Mouse (Mus musculus) frontal cortex, postnatal 25 days (tissue): ENCODE measurements at regions not wholly inside any gene's neighbourhood (a gene's known extent, or its start where the extent isn't known, plus 50 kb on each side); places are given as distances from the start of the nearest gene placed in this dataset.

Source experiments
- DNase-seq, 2 experiments: peaks; one replicate each; pipeline ENCODE4 v3.0.0; 2022; ENCODE audit warnings: low spot score in 2 of 2

DNA sequence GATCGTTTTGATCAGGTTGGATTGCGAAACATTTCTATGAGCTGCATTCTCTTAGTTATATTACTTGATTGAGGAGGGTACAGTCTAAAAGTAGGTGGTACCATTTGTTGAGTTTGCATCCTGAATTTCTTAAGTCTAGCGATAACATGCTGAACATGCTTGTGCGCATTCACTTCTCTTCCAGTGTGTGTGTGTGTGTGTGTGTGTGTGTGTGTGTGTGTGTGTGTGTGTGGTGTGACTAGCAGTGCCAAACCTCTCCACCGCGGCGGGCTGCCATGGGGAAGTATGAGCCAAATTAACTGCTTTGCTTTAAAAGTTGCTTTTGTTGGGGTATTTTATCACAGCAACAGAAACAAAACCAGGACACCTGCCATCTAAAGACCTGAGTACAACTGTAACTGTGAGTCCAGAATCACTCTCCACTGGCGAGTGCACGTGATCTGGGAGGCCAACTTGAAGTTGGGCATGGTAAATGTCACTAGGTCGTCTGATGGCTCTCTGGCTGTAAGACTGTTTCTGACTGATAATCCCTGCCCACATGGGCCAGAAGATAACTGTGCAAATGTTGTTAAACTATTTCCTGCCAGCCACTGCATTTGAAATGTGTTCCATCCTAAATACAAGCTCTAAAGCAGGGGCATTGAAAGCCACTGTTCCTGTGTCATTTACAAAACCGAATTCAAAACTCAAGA, 273.3 kb upstream of the Ppargc1a start:
- no peak for DNase-seq

DNA sequence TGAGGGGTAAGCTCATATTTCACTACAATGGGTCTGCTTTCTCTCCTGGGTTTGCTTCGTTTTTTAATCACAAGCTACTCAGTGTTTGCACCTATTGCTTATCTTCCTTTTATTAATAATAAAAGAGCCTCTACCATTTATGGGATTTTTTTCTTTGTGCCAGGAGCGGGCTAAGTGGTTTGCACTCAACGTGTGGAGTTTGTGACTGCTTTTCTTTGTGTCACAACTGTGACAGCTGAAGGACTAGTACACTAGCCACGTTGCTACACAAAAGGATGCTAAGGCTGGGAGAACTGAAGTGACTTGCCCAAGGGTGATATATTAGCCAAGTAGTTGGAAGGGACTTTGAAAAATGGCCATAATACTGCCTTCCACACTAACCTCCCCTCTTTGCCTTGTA, 271.8 kb upstream of the Ppargc1a start:
- no peak for DNase-seq

DNA sequence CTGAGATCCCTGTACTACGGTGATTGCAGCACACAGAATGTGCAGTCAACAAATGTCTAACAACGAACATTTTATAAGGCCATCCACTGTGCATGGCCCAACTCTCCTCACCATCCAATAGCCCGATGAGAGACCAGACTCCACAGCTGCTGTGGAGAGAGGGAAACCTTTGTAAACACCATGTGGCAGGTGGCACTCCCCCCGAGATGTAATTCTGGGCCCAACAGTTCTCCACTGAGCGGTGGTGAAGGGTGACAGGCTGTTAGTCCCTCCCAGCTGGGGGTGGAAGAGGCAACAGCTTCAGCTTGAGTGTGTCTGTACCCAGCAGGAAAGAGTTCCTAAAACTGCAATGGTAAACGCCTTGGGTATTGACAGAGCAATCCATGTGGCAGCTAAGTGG, 263.0 kb upstream of the Ppargc1a start:
- no peak for DNase-seq

DNA sequence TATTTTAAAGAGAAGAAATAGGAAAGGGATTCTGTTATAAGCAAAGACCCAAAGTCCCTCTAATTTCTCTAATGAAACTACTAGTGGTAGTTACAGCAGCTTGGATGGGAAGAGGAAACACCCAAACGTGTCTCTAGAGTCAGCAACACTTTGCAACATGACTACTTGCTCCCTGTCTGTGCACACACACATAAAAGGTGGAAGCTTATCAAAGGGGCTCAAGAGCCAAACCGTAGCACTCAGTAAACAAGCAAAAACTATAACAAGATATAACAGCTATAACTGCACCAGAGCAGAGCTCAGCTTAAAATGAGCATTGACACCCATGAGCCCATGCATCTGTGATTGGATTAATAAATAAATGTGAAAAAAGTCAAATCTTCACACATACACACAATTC, 262.5 kb upstream of the Ppargc1a start:
- no peak for DNase-seq

DNA sequence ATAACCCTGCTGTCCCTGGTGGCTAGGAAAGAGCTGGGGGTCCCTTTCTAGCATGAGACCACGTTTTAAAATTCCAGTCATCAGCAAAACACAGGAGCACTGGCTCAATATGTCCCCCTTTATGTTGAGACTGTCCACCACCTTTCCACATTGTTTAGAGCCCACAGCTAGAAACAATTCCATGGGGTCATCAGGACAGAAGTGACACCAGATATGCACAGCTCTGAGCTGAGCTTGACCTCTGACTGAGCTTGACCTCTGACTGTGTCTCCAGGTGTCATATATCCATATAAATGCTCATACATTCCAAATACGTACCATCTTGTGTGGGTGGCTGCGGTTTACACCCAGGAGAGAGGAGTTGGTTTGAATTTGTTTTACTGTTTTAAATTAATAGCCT, 262.1 kb upstream of the Ppargc1a start:
- no peak for DNase-seq

DNA sequence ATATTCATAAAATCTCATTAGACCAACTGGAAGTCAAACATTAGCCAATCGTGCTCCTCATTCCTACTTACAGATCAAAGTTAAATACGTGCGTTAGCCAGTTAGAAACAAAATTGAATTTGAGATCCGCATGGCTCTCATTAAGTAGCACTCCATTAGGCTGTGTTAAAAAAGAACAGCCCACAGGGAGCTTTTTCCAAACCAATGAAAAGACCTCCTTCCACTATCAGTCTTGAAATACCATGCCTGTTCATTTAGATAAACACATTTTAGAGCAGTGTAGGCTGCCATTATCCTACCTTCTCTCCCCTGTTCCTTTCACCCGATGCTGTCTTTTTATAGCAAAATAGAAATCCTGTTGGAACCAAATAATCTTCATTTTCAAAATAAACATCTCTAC, 261.5 kb upstream of the Ppargc1a start:
- DNase-seq, result no peak

DNA sequence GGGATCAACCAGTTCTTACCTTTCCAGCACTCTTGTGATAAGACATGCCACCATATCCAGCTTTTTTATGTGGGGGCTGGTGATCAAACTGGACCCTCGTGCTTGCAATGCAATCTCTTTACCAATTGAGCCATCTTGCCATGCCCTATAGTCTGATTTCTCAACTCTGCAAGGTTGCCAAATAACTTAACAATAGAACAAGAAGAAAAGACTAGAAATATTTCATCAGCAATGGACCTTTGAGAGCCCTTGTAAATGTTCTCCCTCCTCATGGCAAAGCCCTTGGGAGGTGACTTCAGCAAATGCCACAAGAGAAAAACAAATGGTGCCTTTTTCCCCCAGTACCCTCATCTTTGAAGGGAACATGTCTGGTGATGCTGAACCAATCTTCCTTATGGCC, 258.7 kb upstream of the Ppargc1a start:
- no peak for DNase-seq

DNA sequence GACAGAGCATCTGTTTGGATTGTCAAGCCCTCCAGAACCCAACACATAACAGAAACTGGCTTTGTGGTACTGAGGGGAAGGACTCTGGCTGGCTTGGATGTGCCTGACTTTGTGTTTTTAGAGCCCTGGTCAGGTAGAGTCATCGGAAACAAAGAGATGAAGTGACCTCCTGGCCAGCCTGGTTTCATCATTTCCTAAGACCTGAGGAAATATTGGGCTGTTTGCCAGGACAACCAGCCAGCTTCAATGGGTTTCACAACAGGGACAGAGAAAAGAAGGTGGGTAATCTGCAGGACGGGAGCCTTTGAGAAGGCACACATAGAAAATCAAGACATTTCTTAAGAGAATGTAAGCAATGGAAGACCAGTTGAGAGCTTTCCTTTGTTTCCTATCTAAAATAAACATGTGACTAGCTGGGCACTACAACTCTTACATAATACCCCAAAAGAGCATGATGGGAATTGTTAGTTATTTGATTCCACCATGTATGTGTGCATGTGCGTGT, 258.1 kb upstream of the Ppargc1a start:
- no peak for DNase-seq

DNA sequence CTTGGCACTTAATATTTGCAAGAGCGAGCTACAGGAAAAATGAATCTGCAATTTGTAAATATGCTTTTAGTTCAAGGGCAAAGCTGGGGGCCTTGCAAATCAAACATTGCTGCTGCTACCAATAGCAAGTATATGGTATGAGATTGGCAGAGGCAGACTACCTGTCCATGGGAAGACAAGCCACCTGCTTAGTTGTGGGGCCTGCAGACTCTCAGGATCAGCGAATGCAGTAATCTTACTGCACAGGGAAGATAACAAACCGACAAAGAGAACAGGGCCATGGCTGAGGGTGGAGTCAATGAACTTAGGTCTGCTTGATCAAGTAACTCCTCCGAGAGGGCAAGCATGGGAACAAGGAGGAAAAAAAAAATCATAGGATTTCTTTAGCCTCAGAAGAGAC, 257.2 kb upstream of the Ppargc1a start:
- no peak for DNase-seq

DNA sequence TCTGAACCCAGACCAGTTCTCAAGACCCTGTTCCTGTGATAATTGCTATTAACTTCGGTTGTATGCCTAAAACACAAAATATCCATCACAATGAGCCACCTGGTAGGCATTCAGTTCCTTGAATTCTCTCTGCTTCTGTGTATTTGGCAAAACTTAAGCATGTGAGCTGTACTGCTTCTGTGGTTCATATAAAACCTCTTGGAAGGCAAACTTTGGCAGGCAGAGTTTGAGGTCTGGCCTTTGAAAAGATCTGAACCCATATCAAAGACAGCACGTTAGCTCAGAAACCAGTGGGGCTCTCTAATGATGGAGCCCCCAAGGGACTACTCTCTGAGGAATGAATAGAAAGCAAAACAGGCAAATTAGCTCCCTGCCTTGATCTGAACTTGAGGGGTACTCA, 256.1 kb upstream of the Ppargc1a start:
- no peak for DNase-seq

DNA sequence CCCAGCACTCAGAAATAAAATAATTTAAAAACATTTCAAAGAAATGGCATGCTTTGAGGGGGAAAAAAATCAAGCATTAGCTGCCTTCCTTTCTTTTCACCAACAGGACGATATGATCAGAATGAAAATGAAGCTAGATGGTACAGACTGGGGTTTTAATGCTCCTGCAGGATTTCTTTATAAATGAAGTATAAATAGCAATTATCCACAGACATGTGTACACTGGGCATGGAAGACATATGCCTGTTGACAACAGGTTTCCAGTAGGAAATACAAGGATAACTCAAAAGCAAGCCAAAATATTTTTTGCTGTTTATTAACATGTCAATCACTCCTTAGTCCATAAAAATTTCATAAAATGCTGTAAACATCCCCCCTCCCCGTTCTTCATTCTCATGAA, 248.7 kb upstream of the Ppargc1a start:
- no peak for DNase-seq

DNA sequence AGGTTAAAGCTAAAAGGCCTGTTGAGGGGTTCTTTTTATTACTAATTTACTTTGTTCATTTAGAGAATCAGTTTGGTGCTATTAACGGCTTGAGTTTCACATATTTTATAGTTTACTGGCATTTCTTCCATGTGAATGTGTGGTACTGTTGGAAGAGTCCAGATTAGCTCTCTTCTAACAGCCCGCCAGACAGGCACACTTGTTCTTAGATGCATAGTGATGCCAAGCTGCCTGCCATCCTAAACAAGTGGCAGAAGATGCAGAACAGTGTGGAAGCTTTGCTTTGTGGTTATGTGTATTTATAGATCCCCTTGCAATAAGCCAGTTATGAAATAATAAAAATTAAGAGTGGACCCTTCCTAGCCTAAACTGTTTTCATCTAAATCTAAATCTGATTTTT, 244.2 kb upstream of the Ppargc1a start:
- DNase-seq, result no peak

DNA sequence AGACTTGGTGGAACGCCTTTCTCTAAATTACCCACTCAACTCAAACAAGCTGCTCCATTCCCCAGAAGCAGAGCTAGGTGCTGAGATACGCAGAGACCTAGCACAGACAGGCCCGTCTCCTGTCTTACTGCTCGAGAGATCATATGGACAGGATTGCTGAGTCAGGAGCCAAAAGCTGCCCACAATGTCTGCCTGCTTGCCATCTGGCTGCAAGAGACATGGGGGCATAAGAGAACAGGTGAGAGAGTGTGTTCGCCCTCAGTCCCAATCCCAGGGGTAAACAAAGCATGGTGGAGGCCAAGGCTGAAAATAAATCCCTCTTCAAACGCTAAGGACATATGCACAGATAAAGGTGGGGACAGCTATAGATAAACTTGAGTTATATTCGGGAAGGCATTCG, 234.0 kb upstream of the Ppargc1a start:
- DNase-seq, result no peak

DNA sequence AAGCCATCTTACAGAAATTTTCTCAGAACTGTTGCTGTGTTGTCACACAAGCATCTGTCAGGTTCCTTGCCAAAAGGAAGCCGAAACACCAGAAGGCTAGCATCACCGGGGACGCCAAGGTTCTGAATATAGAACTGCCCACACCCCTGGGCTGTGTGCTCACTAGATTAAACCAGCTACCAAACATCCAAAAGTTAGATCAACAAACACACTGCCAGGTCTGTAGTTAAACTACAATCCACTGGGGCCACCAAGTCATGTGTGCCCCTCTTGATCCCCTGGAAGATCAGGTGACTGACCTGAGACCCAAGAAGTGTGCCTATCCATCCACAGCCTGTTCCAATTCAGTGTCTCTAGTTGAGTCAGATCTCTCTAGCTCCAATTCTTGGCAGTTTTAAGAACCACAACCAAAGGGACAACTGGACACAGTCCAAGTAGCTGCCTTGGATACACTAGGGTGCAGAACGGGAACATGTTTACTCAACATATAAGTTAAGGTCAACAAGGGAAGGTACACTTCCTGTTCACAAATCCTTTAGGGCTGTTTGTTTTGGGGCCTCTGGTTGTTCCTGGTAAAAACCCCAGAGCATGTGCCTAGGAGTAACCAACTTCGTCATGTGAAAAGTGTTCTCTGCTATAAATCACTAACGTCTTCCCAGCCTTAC, 232.0 kb upstream of the Ppargc1a start:
- no peak for DNase-seq

DNA sequence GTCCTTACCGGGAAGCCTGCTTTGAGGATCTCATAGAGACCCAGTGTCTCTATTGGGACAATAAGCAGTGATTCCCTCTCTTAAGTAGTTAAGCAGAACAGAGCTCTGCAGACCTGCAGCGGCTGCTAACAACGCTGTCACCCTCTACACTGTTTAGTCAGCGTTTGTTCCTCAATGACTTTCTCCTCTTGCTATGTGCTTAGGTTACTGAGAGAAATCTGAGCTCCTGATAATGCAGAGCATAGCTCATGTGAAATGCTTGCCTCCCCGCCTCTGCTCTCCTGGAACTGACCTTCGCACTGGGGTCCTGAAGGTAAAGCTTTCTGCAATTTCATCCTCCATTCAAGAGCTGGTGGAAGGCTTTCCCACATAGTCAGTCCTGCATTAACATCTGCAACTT, 226.6 kb upstream of the Ppargc1a start:
- no peak for DNase-seq

DNA sequence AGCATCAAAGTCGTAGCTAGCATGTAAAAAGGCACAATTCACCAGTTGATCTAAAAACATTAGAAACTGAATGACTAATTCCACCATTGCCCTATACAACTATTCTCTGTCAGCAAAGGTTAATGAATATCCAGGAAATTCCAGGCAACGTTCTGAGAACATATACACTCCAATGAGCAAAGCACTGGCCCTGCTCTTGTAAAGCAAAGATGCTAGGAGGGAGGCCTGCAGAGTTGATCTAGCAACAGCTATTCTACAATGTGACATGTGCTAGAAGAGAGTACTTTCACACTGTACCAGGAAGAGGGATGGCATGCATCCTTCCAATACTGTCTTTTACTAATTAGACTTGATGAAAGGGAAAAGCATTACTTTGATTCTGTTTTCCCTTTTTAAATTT, 225.4 kb upstream of the Ppargc1a start:
- no peak for DNase-seq

DNA sequence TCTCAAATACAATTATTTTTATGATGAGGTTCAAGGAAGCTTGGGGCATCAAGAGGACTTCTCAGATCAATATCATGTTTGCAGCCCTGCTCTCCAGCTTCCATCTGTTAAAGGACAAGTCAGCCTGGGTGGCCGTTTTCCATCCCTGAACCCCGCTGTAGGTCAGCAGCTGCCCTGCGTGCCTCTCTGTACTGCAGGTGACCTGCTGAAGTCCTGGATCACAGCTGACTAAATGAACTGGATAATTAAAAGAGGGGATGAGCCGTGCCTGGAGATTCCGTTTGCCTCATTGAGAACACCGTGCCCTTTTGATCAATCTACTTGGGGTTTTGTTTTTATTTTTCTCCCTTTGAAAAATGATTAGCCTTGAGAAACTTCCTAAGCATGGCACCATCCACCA, 221.2 kb upstream of the Ppargc1a start:
- DNase-seq, result no peak

DNA sequence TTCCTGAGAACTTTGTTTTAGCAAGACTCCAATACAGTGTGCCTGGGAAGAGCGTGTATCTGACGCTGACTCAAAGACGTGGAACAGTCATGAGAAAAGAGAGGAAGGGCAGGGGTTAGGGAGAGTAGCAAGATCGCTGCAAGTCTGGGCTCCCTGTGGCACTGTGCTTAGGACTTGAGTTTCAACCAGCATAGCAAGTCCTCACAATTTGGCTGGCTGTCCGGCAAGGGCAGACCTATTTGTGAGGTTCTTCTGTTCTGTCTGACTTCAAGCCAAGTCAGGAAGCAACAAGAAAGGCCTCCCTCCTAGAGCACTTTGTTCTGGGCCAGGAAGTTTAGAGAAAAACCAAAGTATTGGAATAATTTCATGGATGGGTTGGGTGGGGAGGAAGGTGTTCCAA, 216.0 kb upstream of the Ppargc1a start:
- DNase-seq, result no peak

DNA sequence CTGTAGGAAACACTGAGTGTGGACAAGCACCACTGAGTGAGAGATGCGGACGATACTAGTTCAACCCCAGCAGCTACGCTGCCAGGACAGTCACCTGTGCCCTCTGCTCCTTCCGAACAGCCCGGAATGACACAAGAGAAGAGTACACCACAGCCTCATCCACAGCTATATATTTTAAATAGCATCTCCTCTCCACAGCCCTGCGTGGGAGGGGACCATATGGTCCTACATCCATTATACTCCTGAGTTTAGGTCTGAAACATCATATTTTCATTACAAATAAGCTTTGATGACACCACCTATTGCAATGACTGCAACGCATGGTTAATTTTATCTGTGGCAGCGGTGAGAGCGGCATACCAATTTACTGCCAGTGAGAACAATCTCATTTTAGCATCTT, 215.6 kb upstream of the Ppargc1a start:
- DNase-seq, result peak in 1 of 2 experiments; percentile 30

DNA sequence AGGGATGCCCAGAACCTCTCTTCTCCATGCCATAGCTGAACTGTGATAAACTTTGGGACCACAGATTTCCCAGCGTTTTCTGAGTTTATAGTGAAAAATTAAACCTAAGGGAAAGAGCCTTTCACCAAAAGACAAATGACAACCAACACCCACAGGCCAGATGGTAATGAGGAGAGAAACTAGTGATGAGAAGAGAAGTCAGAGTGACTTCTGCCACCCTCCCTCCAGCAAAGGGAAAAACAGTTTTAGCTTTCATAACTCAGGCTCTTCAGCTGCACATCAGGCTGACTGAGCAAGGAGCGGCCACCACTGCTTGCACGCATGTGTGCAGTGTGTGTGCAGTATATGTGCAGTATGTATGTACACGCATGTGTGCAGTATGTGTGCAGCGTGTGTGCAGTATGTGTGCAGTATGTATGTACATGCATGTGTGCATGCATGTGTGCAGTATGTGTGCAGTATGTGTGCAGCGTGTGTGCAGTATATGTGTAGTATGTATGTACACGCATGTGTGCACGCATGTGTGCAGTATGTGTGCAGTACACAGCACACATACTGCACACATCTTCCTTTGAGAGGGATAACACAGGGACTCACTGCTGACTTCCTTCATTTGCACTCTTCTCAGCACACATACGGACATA, 208.1 kb upstream of the Ppargc1a start:
- DNase-seq, result no peak

DNA sequence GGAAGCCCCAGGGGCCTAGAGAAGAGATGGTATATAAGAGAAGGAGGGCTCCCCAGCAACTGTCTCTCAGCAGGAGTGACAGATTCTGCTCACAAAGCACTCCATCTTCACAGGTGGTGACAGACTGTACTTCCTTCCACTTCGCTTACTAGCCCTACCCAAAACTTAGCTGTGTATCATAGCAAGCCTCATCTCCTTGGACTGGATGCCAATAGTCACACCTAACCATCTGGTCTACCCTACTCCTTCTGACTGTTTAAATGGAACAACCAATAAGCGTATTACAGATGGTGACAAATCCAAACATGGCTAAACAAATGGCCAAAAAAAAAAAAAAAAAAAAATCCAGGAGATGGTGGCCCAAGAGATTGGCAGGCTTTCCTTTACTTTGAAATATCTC, 204.1 kb upstream of the Ppargc1a start:
- DNase-seq, result no peak

DNA sequence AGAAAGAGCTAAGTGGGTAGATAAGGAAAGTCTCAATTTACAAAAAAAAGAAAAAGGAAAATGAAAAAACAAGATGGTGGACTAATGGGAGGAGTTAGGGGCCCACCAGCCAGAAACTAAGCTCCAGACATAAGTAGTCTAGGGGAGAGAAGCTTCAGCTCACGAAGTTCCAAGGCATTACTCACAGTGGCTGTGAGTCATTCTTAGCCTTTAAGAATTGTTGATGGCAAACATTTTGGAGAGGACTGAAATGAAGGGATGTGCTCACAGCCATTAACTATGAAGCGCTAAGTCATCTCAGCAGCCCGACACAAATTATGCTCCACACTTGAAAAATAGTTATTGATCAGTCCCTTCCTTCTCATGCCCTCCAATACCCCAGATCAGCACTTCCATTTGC, 198.6 kb upstream of the Ppargc1a start:
- no peak for DNase-seq

DNA sequence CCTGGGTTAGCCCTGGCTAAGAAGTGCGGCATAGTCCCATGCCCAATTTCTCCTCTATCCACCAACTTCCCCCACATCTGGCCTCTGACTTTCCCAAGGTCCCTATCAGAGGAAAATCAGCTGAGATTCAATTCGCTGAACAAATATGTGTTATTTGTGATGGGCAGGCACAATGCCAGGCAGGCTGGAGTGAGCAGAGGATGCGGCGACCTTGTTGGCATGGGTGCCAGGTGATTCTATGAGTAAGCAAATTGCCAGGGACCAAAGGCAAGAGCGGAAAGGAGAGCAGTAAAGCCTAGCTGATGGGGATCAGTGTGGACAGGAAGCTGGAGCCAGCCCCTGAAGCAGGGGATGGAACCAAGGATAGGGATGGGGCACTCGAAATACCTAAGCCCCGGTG, 196.9 kb upstream of the Ppargc1a start:
- no peak for DNase-seq
